Mouse (Mus musculus) layer of hippocampus, postnatal 36 days (tissue): Measurements from ENCODE around the gene Nutm1. TPM values are rescaled to one million over a fixed set of nuclear protein-coding genes. Genes with fewer than 3 reads are reported as not detected.
"Not testable (repeated sequence)": the region's sequence is repeated elsewhere in the genome, so short reads cannot be mapped to it uniquely, and the experiment has no call there.

ENCODE experiments used
- DNase-seq, 2 experiments: peaks; one replicate each; pipeline ENCODE4 v3.0.0; 2022
- total RNA-seq, 2 experiments: library from RNA; stranded (reverse); gene quantifications; 2 replicates each; pipeline ENCODE4 v1.2.3; 2021

Nutm1 gene
- not detected for total RNA-seq

- no peak for DNase-seq
Measured at GRCm38 (mm10) chr2:112259241-112259962, at the start of gene Nutm1. Gene Nutm1 (minus strand): TSS chr2:112259291.

- DNase-seq: no peak
Measured at GRCm38 (mm10) chr2:112308671-112309070, 49.6 kb upstream of the Nutm1 start.

DNA sequence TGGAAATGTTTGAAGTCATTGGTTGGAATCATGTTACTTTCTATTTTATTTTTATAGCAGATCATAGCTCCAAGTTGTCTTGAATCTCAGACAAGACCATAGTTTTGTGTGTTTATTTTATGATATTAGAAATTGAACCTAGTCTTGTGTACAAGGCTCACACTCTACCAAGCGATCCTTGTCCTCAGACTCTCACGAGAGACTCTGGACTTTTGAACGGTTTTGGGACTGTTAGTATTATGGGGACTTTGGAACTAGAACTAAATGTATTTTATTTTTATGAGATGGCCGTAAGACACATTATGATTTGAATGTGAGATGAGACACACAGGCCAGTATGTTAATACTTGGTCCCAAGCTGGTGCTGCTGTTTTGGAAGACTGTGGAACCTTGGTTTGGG lies 39.1 kb upstream of the Nutm1 start:
- no peak for DNase-seq

DNA sequence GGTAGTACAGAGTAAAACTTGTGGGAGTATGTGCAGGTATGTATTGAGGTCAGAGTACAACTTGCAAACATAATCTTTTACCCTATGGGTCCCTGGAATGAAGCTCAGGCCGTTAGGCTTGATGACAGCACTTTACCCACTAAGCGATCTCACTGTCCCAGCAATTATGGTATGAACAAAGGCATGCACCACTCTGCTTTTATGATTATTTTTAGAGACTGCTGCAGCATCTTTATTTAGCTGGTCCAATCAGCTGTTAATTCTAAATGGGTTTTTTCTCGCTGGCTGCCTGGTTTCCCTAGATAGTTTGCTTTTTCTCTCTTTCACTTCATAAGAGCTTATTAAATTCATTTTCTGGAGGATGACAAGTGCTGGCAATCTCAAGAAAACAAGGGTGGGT lies 37.1 kb upstream of the Nutm1 start:
- no peak for DNase-seq

GRCm38 (mm10) chr2:112292823-112293222 lies 33.7 kb upstream of the Nutm1 start:
- DNase-seq: no peak

DNA sequence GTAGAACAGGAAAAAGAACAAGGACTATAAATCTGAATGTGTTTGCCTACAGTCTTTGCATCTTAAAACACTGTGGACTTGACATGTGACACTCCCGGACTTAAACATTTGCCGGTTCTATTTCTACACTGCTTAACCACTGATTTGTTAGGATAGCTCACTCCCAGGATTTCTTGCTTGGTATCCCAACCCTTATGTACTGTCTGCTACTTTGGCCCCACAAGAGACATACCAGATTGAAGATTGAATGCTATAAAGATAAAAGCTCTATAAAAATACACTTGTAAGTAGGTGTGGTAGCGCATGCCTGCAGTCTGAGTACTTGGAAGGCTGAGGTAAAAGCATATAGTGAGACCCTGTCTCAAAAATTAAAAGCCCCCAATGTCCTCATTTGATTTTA lies 30.4 kb upstream of the Nutm1 start:
- DNase-seq: no peak

GRCm38 (mm10) chr2:112287059-112287458 lies 28.0 kb upstream of the Nutm1 start:
- no peak for DNase-seq

DNA sequence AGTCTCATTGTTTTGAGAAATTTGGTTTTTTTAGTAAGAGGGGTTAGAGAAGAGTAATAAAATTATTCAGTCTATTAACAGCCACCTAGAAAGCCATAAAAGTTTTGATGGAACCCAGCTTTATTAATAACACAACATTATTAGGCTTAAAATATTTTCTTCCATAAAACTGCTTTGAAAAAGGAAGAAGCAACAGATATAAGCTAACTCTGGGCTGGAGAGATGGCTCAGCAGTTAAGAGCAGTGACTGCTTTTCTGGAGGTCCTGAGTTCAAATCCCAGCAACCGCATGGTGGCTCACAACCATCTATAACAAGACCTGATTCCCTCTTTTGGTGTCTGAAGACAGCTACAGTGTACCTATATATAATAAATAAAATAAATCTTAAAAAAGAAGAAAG lies 27.0 kb upstream of the Nutm1 start:
- DNase-seq: not testable (repeated sequence)

- DNase-seq: no peak
Measured at GRCm38 (mm10) chr2:112285031-112285390, 25.9 kb upstream of the Nutm1 start.

- no peak for DNase-seq
Measured at GRCm38 (mm10) chr2:112284363-112285030, 25.4 kb upstream of the Nutm1 start.

- no peak for DNase-seq
Measured at GRCm38 (mm10) chr2:112282846-112283245, 23.8 kb upstream of the Nutm1 start.

GRCm38 (mm10) chr2:112276870-112277269 lies 17.8 kb upstream of the Nutm1 start:
- DNase-seq: no peak

DNA sequence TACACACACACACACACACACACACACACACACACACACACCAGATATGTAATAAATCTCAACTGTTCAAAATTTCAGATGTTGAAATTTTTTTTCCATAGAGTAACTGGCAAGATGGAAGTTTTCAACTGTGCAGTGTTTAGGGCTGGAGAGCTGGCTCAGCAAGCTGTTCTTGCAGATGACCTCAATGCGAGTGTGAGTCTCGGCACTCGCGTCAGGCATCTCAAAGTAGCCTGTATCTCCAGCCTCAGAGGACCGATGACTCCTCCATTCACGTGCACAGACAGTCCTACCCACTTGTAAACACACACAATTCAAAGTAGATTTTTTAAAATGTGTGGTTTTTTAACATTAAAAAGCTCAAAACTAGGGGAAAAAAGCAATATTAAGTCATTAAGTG lies 14.4 kb upstream of the Nutm1 start:
- DNase-seq: no peak

GRCm38 (mm10) chr2:112272909-112273308 lies 13.8 kb upstream of the Nutm1 start:
- DNase-seq: no peak

DNA sequence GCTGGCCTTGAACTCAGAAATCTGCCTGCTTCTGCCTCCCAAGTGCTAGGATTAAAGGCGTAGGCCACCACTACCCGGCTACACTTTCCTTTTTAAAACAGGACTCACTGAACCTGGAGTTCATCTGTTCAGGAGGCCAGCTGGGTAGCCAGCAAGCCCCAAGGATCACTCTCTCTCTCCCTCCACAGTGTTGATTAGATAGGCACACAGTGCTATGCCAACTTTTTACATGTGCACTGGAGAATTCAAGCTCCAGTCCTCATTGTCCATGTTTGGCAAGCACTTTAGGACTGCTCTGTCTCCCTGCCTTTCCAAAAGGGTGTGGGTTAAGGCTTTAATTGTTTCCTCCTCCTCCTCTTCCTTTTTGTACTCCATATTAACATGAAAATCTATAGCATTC lies 10.9 kb upstream of the Nutm1 start:
- no peak for DNase-seq

DNA sequence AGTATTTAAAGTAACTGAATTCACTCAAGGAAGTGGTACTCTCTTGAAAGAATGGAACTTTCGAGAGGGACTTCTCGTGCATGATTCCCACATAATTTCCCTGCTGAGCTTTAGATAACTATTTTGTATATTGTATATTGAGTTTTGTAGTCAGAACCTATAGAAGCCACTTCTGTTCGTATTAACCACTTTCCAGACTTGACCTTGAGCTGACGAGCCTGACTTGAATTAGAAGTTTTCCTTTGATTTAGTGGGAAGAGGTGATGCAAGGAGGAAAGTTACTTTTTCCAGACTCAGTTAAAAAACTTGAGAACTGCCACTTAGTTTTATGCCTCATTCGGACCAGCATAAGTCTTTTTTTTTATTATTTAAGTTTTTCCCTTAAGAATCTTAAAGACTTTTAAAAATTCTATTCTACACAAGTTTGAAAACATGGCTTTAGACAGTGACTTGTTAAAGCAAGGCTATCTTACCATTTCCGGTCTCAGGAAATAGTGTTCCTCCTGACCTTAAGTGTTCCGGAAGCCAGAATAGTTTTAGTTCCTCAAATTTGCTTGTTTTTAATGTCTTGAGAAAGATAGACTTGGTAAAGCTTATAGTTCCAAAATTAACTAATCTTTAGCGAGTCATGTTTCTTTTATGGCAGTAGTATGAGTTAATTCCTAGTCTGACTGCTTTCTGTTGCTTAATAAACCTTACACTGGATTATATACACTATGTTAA lies 8.6 kb upstream of the Nutm1 start:
- DNase-seq: no peak

GRCm38 (mm10) chr2:112266780-112267179 lies 7.7 kb upstream of the Nutm1 start:
- DNase-seq: no peak

GRCm38 (mm10) chr2:112266242-112266592 lies 7.1 kb upstream of the Nutm1 start, which contains the start of gene Gm21985:
Gene Gm21985 (plus strand): TSS chr2:112266314.
- peak; percentile 26 to 40 for DNase-seq

DNA sequence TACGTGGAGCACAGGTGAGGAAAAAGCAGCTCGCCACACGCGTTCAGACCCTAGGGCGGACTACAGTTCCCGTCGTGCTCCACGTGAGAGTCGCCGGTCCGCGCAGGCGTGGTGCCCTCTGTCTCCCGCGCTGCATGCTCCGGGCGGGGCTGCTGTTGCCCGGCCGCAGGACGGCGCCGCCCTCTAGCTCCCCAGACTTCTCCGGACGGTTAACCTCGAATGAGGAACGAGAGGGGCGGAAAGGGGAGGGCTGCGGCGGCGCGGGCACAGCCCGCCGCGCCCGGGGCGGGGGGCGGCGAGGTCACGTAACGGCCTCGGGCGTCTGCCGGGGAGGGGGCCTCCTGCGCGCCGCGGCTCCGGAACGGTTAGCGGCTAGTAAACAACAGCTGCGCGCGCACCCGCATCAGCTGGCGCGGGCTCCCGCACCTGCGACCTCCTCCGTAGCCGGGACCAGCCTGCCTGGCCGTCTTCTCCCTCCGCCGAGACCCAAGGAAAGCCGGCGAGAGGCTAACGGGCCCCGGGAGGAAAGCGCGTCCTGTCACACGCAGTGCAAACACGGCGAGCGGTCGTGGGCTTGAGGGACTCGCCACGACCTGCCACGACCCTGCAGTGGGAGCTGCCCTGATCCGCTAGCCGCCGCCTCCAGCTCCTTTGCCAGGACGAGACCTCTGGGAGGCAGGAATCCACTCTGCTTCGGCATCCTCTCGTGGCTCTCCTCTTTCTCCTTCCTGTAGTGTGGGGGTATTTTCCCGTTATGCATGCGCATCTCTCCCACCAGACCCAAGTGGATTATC lies 6.6 kb upstream of the Nutm1 start, which contains the start of gene Slc12a6:
Gene Slc12a6 (plus strand): TSS at position 378 of the 794 bp plus-strand sequence.
- peak; percentile 89 for DNase-seq

- no peak for DNase-seq
Measured at GRCm38 (mm10) chr2:112264364-112264763, 5.3 kb upstream of the Nutm1 start.

- no peak for DNase-seq
Measured at GRCm38 (mm10) chr2:112262779-112263295, 3.7 kb upstream of the Nutm1 start.
